Mouse (Mus musculus) midbrain, embryonic 11.5 days (tissue): ENCODE results near the gene Bach2. TPM values are rescaled to one million over a fixed set of nuclear protein-coding genes. Genes with fewer than 3 reads are reported as not detected.
A peak's percentile ranks its signal among the peaks of the same experiment; 100 is the strongest.

Experiments
- ATAC-seq: fragments of 200-750 bp; cut with Nextera tagmentation; 2 replicates; pipeline ENCODE4 v1.8.0; 2017; ENCODE audit warnings: moderate TSS enrichment, moderate library complexity; ENCODE audit not compliant: low FRiP score
- DNase-seq: peaks from one replicate; pipeline ENCODE4 v3.0.0; 2015; ENCODE audit warnings: low spot score; ENCODE audit errors: missing footprints
- H3K27ac ChIP-seq: fragments of 300-500 bp; sonication (generic); 2 replicates; pipeline ENCODE4 v1.5.1; 2014; ENCODE audit warnings: low read depth, low read length
- H3K27me3 ChIP-seq: fragments of 300-500 bp; sonication (generic); 2 replicates; pipeline ENCODE4 v1.6.1; 2014; ENCODE audit warnings: mild to moderate bottlenecking, low read length, moderate library complexity, mixed read lengths; ENCODE audit not compliant: control insufficient read depth, insufficient read depth
- H3K36me3 ChIP-seq: fragments of 300-500 bp; sonication (generic); 2 replicates; pipeline ENCODE4 v1.6.1; 2014; ENCODE audit warnings: mild to moderate bottlenecking, low read length, moderate library complexity, mixed read lengths; ENCODE audit not compliant: control insufficient read depth, insufficient read depth
- H3K4me1 ChIP-seq: fragments of 300-500 bp; sonication (generic); 2 replicates; pipeline ENCODE4 v1.6.1; 2014; ENCODE audit warnings: low read length; ENCODE audit not compliant: control insufficient read depth, insufficient read depth
- H3K4me2 ChIP-seq: fragments of 300-500 bp; sonication (generic); 2 replicates; pipeline ENCODE4 v1.6.1; 2014; ENCODE audit warnings: mild to moderate bottlenecking, moderate library complexity
- H3K4me3 ChIP-seq: fragments of 300-500 bp; sonication (generic); 2 replicates; pipeline ENCODE4 v1.5.1; 2014; ENCODE audit warnings: low read depth, low read length
- H3K9ac ChIP-seq: fragments of 300-500 bp; sonication (generic); 2 replicates; pipeline ENCODE4 v1.6.1; 2014; ENCODE audit warnings: low read length
- H3K9me3 ChIP-seq: fragments of 300-500 bp; sonication (generic); 2 replicates; pipeline ENCODE4 v1.6.1; 2016; ENCODE audit warnings: low read length; ENCODE audit not compliant: control insufficient read depth
- WGBS: fragments of 180-500 bp; shearing (Covaris S2); extraction: QIAGEN DNeasy Blood & Tissue Kit; methylation state at CpG from one replicate; pipeline ENCODE4 v1.1.7; 2014; 5-methylcytosine and 5-hydroxymethylcytosine counted together
- polyA plus RNA-seq: library from polyadenylated mRNA; unstranded; fragments of >200 nt; fragmentation: Nextera tagmentation; extraction: Ambion mirVana; gene quantifications from 2 replicates; pipeline ENCODE4 v1.2.1, GENCODE M21; 2014

Bach2 gene
- polyA plus RNA-seq, 1 experiment from 2014 or later, result 13.2 TPM

GRCm38 (mm10) chr4:32357996-32358600 lies 119.5 kb downstream of the Bach2 start:
- H3K4me3 ChIP-seq, result no peak overlapping the region
- no peak overlapping the region for H3K4me2 ChIP-seq
- ATAC-seq, result peak; percentile 64; the same call in 1 of the 2 replicates
- H3K4me1 ChIP-seq, result peaks cover 24% of the 10 kb centered on the region
- no peaks in the 10 kb centered on the region for H3K9me3 ChIP-seq
- no peak overlapping the region for H3K9ac ChIP-seq
- 65% methylated on average over 12 of the region's 12 CpGs for WGBS
- no peak for DNase-seq
- H3K27me3 ChIP-seq, result no peaks in the 10 kb centered on the region
- H3K36me3 ChIP-seq, result no peaks in the 10 kb centered on the region
- H3K27ac ChIP-seq, result peak overlapping the region; percentile 45; the same call in 1 of the 2 replicates

- no peaks in the 10 kb centered on the region for H3K9me3 ChIP-seq
- H3K27ac ChIP-seq, result peak overlapping the region; percentile 45; the same call in 1 of the 2 replicates
- ATAC-seq (peak; percentile 84), DNase-seq (peak; percentile 92)
- peak overlapping the region; percentile 27; the same call in 1 of the 2 replicates for H3K9ac ChIP-seq
- no peaks in the 10 kb centered on the region for H3K36me3 ChIP-seq
- peak overlapping the region; percentile 15; the same call in 1 of the 2 replicates for H3K4me2 ChIP-seq
- peaks cover 24% of the 10 kb centered on the region for H3K4me1 ChIP-seq
- 39% methylated on average over 12 of the region's 12 CpGs for WGBS
- H3K27me3 ChIP-seq, result no peaks in the 10 kb centered on the region
- H3K4me3 ChIP-seq, result no peak overlapping the region
Observed at GRCm38 (mm10) chr4:32358602-32359464, 120.2 kb downstream of the Bach2 start.

GRCm38 (mm10) chr4:32359634-32360033 lies 121.0 kb downstream of the Bach2 start:
- peak; percentile 56 for ATAC-seq
- H3K4me1 ChIP-seq, result peaks cover 24% of the 10 kb centered on the region
- DNase-seq, result no peak
- WGBS, result 28% methylated on average over 3 of the region's 3 CpGs
- no peak overlapping the region for H3K4me2 ChIP-seq
- no peaks in the 10 kb centered on the region for H3K27me3 ChIP-seq
- no peaks in the 10 kb centered on the region for H3K36me3 ChIP-seq
- no peak overlapping the region for H3K9ac ChIP-seq
- H3K27ac ChIP-seq, result no peak overlapping the region; the same call in 1 of the 2 replicates
- no peak overlapping the region for H3K4me3 ChIP-seq
- no peaks in the 10 kb centered on the region for H3K9me3 ChIP-seq

DNA sequence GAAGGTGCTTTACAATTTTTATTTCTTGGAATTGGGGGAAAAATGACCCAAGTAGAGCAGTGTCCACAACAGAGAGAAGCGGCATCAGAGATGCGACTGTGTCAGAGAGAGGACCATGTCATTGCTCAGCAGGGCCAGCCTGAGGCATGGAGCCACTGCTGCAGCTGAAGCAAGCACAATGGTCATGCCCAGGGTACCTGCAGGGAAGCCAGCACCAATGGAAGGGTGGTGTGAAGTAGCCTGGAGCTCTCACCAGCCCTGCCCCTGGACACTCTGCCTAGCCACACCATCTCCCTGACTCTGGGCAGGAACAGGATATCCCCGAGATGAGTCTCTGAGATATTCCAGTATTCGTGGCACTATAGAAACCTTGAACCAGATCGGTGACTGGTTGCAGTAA lies 121.9 kb downstream of the Bach2 start:
- WGBS, result 90% methylated on average over 5 of the region's 5 CpGs
- Histone ChIP-seq H3K4me1 (peaks cover 30% of the 10 kb centered on the region), H3K9me3 (no peaks in the 10 kb centered on the region), H3K9ac (no peak overlapping the region), H3K27me3 (no peaks in the 10 kb centered on the region), H3K4me2 (no peak overlapping the region), H3K4me3 (no peak overlapping the region), H3K36me3 (no peaks in the 10 kb centered on the region), H3K27ac (no peak overlapping the region)
- DNase-seq, result no peak
- ATAC-seq, result no peak

GRCm38 (mm10) chr4:32363488-32363984 lies 124.9 kb downstream of the Bach2 start:
- peaks cover 29% of the 10 kb centered on the region for H3K4me1 ChIP-seq
- H3K9ac ChIP-seq, result no peak overlapping the region
- H3K36me3 ChIP-seq, result no peaks in the 10 kb centered on the region
- H3K9me3 ChIP-seq, result no peaks in the 10 kb centered on the region
- no peak for DNase-seq
- H3K4me2 ChIP-seq, result no peak overlapping the region
- H3K27me3 ChIP-seq, result no peaks in the 10 kb centered on the region
- ATAC-seq, result no peak
- WGBS, result 80% methylated on average over 14 of the region's 14 CpGs
- no peak overlapping the region for H3K4me3 ChIP-seq
- H3K27ac ChIP-seq, result no peak overlapping the region

DNA sequence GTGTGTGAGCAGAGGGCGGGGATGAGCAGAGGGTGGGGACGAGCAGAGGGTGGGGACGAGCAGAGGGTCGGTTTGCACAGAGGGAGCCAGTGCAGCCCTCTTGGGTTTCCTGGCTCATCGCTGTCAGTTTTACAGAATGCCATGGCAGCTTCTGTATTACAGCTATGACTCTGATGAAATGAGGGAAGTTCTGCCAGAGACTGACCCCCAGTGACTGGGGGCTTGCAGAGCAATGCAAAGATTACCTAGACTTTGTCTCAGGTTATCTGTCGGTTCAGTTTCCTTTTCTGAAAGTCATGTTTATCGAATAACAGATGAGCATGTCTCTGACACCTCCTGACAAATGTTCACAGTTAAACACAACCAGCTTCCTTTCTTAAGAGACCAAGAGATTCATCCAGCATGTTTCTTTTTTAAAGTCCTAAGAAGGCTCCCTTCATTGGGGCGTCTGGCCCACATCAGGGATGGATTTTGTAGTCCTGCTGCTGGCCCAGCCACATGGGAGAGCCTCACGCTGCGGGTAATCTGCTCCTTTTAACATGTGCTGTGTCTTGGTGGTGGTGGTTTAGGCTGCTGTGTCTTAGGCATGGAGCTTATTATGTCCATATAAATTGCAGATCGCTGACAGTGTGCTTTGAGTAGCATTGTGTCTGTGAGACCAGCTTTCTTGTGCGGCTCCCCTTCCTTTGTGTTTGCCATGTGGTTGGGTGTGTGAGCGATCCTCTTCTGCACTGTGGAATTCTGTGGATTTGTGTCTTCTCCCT lies 126.7 kb downstream of the Bach2 start:
- Histone ChIP-seq H3K9ac (0 out of 2 replicates have a peak overlapping the region, but pooled peaks have one; percentile 30), H3K4me1 (peaks cover 24% of the 10 kb centered on the region)
- WGBS, result 55% methylated on average over 13 of the region's 13 CpGs

DNA sequence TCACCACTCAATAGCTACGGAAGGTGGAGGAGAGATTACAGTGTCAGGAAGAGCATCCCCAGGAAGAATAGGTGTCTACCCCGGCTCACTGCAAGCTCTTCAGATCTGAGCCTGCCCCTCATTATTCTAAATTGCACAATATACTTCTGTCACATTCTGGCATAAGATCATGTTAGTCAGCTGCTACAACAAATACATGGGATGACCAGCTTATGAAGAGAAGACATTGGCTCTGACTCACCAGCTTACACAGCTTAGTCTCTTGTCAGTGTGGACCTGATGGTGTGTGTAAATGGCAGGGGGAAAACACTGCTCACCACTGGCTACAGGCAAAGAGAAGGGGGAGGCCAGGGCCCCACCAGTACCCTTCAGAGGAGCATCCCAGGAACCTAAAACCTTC lies 127.6 kb downstream of the Bach2 start:
- no peak for DNase-seq
- Histone ChIP-seq H3K4me1 (peaks cover 30% of the 10 kb centered on the region), H3K27ac (no peak overlapping the region), H3K36me3 (no peaks in the 10 kb centered on the region), H3K9ac (no peak overlapping the region), H3K4me3 (no peak overlapping the region), H3K4me2 (no peak overlapping the region), H3K9me3 (no peaks in the 10 kb centered on the region), H3K27me3 (no peaks in the 10 kb centered on the region)
- ATAC-seq, result no peak
- WGBS, result 89% methylated on average over 2 of the region's 2 CpGs

More for the DNA sequence above, 126.7 kb downstream of the Bach2 start:
- no peaks in the 10 kb centered on the region for H3K9me3 ChIP-seq
- peak overlapping the region; percentile 5; the same call in 1 of the 2 replicates for H3K27ac ChIP-seq
- DNase-seq, result no peak
- H3K4me2 ChIP-seq, result no peak overlapping the region
- no peak overlapping the region for H3K4me3 ChIP-seq
- H3K27me3 ChIP-seq, result no peaks in the 10 kb centered on the region
- peak; percentile 48; the same call in 1 of the 2 replicates for ATAC-seq
- no peaks in the 10 kb centered on the region for H3K36me3 ChIP-seq

GRCm38 (mm10) chr4:32368345-32368744 lies 129.7 kb downstream of the Bach2 start:
- Histone ChIP-seq H3K9me3 (no peaks in the 10 kb centered on the region), H3K36me3 (no peaks in the 10 kb centered on the region), H3K4me1 (peaks cover 35% of the 10 kb centered on the region), H3K4me3 (no peak overlapping the region), H3K4me2 (no peak overlapping the region), H3K27ac (no peak overlapping the region), H3K27me3 (no peaks in the 10 kb centered on the region), H3K9ac (no peak overlapping the region)
- ATAC-seq, result no peak; the same call in 1 of the 2 replicates
- WGBS, result 49% methylated on average over 8 of the region's 8 CpGs
- no peak for DNase-seq
